Mouse (Mus musculus) urinary bladder, adult 2 months (tissue): Measurements from ENCODE around the gene Psg17. TPM values are rescaled to one million over a fixed set of nuclear protein-coding genes. Genes with fewer than 3 reads are reported as not detected.
"Not testable (repeated sequence)": the region's sequence is repeated elsewhere in the genome, so short reads cannot be mapped to it uniquely, and the experiment has no call there.

Experiments
- DNase-seq: peaks from one replicate; pipeline ENCODE4 v3.0.0; 2022; ENCODE audit warnings: low spot score
- polyA plus RNA-seq: library from polyadenylated mRNA; depleted of rRNA; stranded (reverse); fragments of >200 nt; gene quantifications from 2 replicates; pipeline ENCODE4 v1.2.3, GENCODE M21; 2012; rRNA removed

Psg17 gene
- polyA plus RNA-seq = 0.37 and 0.59 TPM in 2 replicates

DNA sequence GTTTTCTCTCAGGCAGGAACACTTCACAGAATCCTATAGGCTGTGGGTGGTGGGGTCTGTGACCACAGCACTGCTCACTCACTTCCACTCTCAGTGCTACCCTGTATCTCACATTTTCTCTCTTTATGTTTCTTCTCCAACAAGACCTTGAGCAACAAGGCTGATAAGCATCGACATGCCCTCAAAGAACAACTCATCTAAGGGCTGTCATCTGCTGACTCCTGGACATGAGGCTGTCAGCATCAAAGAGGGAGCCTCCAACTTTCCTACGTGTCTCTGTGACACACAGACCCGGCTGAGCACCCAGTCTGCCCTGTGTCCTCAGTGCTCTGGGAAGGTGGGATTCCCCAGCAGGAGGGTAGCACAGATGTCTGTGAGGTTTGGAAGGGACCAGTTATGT, at the start of gene Psg17:
Psg17 (minus strand) TSS at position 101 of the 400 bp plus-strand sequence.
- no peak for DNase-seq

DNA sequence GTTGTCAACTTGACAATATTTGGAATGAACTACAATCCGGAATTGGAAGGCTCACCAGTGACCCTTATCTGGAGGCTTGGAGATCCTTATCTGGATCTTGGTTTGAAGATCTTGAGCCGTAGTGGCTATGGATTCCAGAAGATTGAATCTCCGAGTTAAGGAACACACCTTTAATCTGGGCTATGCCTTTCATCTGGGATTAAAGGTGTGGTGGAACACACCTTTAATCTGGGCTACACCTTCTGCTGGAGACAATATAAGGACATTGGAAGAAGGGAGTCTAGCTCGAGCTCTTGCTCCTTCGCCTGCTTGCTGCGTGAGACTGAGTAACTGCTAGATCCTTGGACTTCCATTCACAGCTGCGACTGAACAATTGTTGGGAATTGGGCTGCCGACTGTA, 49.6 kb upstream of the Psg17 start, which contains the start of gene Pglyrp1:
Pglyrp1 (plus strand) TSS at position 301 of the 400 bp plus-strand sequence.
- not testable (repeated sequence) for DNase-seq

DNA sequence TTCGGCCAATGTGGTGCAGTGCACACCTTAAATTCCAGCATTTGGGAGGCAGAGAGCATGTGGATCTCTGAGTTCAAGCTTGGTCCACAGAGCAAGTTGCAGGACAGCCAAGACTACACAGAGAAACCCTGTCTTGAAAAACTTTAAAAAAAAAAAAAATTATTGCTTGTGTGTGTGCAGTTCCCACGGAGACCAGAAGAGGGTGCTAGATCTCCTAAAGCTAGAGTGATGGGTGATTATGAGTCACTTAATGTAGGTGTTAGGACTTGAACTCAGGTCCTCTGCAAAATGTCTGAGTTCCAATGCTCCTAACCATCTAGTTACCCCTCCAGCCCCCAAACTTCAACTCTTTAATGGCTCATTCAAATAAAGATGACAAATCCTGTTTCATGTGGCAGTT, 47.1 kb upstream of the Psg17 start:
- no peak for DNase-seq

DNA sequence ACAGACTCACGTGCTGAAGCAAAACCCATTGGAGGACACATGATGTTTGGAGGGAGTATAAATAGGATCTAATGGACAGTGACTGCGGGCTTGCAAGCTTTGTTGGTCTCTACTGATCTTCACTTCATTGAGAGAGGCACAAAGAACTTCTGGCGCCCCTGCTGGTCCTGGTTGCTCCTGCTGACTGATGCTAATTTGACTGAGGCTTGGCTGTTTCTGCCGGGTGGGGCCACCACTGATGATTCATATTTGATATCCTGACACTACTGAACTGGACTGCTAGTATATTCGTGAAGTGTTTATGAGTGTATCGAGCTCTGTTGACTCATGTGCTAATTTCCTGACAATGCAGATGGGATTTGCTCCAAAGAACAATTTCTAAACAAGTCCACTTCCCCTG, 41.4 kb upstream of the Psg17 start:
- no peak for DNase-seq

DNA sequence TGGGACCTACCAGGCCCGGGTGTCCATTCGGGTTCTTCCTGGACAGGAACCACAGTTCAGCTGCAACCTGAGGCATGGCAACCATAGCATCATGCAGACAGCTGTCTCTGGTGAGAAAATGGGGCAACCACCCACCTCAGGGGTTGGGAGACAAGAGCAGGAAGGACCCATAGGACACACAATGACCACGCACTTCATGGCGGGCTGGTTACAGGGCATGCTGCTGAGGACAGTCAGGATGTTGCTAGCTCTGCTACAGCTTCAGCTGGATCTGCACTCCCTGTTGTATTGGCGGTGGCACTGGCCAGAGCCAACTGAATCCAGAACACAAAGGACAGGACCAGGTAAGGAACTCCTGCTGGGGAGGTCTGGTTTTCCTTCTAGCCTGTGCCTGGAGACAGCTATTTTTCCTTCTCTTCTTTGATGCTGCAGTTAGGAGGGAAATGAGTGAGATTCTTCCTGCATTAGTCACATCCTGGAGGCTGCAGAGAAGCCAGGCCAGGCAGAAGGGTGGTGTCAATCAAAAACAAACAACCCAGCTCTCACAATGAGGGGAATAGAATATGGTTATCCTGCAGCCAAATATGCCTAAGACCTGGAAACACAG, 37.0 kb upstream of the Psg17 start:
- DNase-seq = no peak

DNA sequence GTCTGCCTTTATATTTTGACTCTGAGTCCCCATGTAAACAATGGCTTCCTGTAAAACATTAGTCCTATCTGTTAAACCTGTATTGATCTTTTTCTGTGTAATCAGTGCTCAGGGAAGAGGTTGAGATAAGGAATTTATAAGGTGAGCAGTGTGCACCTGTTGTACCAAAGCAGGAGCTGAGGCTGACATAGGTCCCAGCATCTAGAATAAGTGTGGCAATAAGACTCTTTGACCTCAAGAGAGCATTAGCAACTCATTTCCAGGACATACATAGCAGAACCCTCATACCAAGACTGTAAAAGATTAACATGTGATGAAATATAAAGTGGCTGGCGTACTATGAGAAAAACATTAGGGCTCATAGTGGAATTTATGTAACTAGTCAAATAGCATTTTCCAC, 27.0 kb upstream of the Psg17 start:
- no peak for DNase-seq

DNA sequence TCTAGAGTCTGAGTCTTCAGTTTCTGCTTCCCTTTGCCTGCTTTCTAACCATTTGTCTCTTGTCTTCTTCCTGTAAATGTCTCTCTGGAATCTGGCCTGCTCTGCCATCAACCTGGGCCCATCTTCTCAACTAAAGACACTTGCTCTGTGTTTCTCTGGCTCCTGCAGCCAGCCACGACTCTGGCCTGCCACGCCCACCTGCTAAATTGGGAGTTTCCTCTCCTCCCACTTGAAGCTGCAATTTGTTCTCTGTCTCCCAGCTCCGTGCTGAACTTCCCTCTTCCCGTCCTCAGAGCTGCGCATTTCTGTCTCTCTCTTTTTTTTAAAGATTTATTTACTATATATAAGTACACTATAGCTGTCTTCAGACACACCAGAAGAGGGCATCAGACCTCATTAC, 23.4 kb upstream of the Psg17 start:
- DNase-seq = no peak

DNA sequence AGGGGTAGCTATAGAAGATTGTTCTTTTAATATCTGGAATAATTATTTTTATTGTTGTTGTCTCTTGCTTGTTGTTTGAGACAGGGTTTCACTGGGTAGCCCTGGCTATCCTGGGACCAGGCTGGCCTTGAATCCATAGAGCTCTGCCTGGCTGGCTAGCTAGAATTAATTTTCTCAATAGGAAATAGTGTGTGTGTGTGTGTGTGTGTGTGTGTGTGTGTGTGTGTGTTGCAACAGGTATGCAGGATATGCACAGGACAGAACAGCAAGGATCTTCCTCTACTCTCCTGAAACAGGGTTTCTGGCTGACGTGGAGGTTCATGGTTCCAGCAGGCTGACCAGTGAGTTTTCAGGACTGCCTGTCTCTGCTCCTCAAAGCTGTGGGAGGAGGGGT, 19.8 kb upstream of the Psg17 start:
- no peak for DNase-seq

DNA sequence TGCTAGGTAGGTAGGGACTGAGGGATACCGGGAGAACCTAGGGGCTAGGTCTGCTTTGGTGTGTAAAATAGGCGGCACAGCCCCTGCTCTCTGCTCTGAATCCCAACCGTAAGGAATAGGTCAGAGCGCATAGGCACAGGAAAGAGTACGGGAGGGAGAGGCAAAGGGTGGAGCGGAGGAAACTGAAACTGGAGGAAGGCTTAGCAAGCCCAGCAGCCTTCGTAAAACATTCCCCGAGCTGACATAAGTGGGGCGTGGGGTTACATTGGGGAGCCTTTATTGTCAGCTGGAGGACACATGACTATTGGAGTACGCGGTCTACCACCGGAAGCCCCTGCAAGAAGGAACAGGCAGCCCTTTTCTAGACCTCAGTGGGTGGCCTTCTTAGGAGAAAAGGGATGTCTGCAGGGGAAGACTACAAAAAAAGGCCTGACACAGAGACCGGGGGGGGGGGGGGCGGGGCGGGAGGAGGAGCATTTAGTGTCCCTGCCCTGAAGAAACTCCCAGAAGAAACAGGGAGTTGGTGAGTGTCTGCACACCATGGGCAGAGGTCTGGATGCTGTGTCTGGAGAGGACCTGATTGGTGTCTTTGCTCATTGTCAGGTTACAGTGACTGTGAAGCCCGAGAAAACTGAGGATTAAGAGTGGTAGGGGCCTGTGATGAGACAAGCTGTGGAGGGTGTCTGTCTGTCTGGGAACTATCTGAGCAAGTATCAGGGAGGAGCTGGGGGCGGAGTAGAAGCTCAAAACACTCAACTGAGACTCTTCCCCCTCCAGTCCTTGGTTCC, 19.2 kb upstream of the Psg17 start:
- peak; percentile 39 for DNase-seq

DNA sequence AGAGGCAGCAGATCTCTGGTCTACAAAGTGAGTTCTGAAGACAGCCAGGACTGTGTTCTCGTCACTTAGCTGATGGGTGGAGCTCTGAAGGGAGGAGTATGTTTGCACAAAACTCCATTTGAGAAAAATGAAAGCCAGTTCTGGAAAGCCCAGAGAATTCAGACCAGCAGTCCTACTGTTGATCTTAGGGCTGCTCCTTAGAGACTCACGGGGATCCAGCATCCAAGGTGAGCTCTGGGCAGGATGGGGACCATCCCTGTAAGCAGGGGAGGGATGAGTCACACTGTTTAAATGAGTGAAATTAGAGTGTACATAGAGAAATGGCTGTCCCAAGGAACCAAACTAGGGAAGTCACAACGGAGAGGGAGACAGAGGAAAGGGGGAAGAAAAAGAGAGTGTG, 18.5 kb upstream of the Psg17 start, which contains the start of gene Mill2:
Mill2 (plus strand) TSS at position 102 of the 400 bp plus-strand sequence.
- DNase-seq = no peak

DNA sequence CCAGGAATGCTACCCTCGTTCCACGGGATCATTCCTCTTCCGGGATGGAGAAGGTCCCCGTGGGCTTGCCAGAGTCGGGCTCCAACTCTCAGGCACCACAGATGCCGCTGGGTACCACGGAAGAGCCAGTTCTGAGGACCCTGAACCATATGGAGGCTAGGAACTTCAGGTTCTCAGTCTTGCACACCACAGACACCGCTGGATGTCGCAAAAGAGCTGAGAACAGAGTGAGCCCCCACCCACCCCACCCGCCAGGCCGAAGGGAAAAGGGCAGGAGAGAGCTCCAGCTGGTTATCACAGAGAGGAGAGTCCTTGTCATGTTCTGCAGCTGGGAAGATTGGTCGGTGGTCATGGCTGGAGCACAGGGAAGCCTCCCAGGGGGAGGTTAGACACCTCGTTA, 10.9 kb upstream of the Psg17 start:
- DNase-seq = no peak

DNA sequence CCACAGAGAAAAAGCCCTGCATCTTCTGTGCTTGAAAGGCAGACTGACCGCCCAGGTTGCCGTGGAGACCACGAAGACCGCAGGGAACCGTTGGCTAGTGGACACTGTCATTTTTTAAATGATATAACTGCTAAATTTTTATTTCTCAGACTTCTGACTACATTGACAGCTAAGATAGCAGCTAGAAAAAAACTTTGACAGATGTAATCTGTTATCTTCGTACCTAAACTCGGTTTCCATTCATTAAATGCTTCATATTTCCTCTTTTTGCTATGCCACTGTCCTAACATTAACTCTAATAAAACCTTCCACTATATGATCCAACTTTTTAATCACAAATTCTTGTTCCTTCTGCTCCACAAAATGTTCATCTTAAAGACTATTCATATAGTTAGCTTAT, 8.1 kb upstream of the Psg17 start:
- no peak for DNase-seq

DNA sequence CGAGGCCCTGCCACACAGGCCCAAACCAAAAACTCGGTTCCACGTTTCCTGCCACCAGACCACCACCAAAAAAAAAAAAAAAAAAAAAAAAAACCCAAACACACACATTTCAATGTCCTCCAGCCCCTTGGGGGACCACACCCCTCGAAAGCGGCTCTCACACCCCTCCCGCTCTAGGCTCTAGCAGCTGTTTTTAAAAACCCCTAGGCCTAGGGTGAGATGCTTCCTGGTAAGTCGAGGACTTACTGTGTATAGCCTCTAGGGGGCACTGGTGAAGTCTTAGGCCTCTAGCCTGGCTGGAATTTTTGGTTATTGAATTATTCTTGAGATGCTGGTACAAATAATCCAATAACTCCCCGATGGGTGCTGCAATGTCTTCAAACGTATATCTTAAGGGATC, 7.2 kb upstream of the Psg17 start:
- DNase-seq = no peak

DNA sequence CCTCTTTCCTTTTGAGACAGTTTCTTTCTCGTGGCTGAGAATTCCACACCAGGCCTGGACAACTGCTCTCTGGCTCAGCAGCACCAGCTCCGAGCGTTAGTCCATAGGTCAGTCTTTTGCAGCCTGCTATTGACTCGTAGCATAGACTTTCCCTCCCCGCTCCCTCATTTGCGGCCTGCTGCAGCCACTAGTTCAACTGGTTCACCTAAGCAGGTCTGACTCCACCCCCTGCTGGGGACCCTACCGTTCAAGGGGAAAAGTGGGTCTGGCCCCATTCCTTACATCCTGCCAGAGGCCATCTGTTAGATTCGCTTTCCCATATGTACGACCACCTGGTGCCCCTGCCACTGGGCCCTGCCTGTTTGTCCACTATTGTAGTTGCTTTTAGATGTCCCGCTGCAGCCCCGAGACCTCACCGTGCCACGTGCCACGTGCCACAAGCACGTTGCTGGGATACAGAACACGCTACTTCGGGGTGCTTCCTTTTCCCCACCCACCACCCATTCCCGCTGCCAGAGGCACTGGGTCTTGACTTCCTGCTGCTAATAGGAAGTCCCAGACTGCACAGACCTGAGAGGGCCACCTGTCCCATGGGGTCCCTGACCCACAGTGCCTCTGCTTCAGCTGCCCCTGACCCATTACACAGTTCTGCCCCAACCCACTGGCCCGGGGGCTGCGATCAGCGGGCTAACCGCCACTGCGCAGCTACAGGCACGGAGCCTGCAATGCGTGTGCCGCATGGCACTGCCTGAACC, 6.6 kb upstream of the Psg17 start:
- DNase-seq = no peak

DNA sequence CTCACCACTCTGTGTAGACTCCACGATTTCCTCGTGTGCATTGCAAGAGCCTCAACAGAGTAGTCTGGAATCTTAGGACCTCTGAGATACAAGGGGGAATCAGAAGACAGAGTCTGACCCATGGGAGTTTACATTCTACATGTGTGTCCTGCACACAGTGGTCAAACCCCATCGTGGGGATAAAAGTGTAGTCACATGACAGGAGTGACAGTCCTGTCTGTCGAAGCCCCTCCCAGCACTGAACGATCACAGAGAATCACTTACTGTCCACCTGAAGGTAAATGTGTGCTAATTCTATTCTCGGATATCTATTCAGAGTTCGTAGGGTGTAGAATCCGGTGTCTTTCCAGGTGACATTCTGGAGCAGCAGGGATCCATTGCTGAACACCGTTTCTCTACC, 3.1 kb downstream of the Psg17 start:
- no peak for DNase-seq

DNA sequence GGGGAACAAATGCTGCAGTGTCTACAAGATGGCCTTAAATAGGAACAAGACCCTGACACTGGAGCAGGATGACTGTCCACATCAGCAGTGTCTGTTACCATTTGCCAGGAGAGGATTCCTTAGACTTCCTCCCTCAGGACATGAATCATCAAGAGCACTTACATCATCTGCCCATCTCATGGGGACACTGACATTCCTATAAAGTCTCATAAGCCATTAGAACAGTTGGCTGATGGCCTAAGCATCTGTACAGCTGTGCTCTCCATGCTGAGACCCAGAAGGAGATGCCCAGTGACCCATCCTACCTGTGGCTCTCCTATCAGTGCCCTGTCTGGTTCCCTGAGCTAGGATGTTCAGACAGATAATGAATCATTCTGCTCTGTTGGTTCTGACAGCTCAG, 17.9 kb downstream of the Psg17 start:
- DNase-seq = no peak

DNA sequence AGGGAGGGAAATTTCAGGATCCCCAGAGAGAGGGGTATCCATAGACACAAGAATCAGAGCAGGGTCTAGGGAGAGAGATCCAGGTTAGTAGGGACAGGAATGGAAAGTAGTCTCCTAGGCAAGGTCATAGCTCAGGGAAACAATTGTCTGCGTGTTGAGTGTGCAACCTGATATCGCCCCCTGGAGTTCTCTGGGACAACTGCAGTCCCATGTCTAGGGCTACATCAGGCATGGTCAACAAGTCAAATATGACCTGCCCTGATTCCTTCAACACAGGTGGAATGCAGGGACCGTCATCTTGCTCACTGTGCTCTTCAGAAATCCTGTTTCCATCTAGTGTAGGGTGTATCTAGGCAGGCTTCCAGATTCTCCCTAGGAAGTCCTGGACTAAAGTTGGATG, 22.3 kb downstream of the Psg17 start:
- no peak for DNase-seq

DNA sequence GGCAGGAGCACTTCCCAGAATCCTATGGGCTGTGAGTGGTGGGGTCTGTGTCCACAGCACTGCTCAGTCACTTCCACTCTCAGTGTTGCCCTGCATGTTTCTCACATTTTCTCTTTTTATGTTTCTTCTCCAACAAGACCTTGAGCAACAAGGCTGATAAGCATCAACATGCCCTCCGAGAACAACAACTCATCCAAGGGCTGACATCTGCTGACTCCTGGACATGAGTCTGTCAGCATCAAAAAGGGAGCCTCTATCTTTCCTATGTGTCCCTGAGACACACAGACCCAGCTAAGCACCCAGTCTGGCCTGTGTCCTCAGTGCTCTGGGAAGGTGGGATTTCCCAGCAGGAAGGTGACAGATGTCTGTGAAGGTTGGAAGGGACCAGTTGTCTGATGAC, 23.0 kb downstream of the Psg17 start, which contains the start of gene Psg19:
Psg19 (minus strand) TSS at position 101 of the 400 bp plus-strand sequence.
- no peak for DNase-seq

DNA sequence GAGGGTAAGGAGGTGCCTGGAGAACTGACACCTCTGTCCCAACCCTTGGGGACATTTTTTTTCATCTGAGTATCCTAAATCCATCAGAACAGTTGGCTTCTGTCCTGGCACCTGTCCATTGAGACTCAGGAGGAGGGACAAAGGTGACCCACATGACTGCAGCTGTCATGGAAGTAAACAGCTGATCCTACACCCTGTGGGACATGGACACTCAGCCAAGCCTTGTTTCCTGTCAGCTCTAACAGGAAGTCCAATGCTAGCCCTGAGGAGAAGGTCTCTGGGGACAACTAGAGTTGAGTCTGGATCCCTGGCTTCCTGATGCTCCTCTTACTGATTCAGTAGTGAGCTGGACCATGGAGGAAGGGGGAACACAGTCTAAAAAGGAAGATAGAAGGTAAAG, 30.7 kb downstream of the Psg17 start:
- DNase-seq = not testable (repeated sequence)

DNA sequence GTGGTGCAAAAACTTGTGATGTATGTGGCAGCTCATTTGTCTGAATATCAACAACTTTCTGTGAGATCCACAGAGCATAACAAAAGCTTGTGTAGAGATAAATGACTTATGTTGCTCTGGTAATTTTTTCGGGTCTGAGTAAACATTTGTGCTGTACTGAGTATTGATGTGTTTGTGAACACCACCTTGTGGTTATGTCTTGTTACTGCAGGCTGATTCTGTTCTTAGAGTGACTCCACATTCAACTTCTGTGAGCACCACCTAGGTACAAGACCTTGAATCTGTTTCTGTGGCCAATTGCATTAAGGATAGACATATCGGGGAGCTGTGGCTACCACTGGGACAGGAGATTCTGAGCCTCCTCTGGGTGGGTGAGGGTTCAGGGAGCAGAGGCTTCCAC, 40.1 kb downstream of the Psg17 start:
- not testable (repeated sequence) for DNase-seq

DNA sequence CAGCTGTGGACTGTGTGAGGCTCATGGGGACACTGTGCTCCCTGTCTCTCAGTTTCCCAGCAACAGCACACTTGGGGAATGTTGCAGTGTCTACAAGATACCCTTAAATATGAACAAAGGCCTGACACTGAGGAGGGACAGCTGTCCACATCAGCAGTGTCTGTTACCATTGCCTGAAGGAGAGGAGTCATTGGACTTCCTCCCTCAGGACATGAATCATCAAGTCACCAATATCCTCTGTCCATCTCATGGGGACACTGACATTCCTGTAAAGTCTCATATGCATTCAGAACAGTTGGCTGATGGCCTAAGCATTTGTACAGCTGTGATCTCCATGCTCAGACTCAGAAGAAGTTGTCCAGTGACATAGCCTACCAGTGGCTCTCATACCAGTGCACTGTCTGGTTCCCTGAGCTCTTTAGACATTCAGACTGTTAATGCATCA, 42.0 kb downstream of the Psg17 start:
- no peak for DNase-seq
